Mouse (Mus musculus): ENCODE results near the gene Fbxo21.
A peak's percentile ranks its signal among the peaks of the same experiment; 100 is the strongest.

Gene Fbxo21

GRCm38 (mm10) chr5:117980921-117981320 lies 4.4 kb downstream of the Fbxo21 start:
- DNase-seq (ENCODE audit: low spot score): no peak

- DNase-seq (ENCODE audit: low spot score): no peak
Observed at GRCm38 (mm10) chr5:117981943-117982342, 5.4 kb downstream of the Fbxo21 start.

- DNase-seq (ENCODE audit: low spot score): no peak
Observed at GRCm38 (mm10) chr5:117986327-117986726, 9.8 kb downstream of the Fbxo21 start.

GRCm38 (mm10) chr5:117987891-117988290 lies 11.4 kb downstream of the Fbxo21 start:
- DNase-seq (ENCODE audit: low spot score): no peak

- DNase-seq (ENCODE audit: low spot score): no peak
Observed at GRCm38 (mm10) chr5:117988367-117988766, 11.8 kb downstream of the Fbxo21 start.

DNA sequence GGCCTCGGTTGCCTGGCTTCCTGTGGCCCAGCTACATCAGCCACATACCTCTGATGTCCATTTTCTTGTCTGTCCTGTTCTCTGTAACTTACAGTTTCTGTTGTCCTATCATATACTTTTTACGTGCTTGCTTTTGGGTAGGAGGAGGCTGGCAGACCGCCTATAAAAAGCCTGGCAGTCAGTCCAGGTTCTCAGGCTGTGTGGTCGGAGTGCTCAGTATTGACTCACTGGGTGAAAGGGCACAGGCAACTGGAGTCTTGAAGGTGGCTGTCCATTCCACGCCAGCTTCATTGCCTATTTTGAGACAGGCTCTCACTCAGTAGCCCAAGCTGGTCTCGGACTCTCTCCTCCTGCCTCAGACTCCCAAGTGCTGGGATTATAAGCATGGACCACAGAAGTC lies 13.2 kb downstream of the Fbxo21 start:
- no peak for DNase-seq (ENCODE audit: low spot score)

DNA sequence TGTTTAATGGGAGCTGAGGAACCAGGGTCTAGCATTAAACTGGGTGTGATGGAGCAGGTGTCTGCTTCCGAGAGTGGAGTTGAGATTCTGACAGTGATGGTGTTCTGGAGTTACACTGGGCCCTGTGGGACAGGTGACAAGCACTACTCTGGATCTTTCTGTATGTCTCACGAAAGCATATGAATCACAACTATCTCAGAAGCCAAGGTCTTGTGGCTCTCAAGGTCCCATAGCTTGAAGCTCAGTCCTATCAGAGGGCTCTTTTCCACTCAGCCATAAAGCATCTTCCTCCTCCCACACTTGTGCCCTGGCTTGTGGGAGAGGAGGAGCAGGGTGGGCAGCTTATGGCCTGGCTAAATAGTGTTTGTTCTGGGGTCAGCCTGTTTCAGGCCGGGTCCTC lies 14.4 kb downstream of the Fbxo21 start:
- DNase-seq (ENCODE audit: low spot score): no peak

- DNase-seq (ENCODE audit: low spot score): no peak
Observed at GRCm38 (mm10) chr5:117993550-117993949, 17.0 kb downstream of the Fbxo21 start.

- no peak for DNase-seq (ENCODE audit: low spot score)
Observed at GRCm38 (mm10) chr5:117995372-117995901, 18.9 kb downstream of the Fbxo21 start.

- DNase-seq (ENCODE audit: low spot score): no peak
Observed at GRCm38 (mm10) chr5:117995911-117996310, 19.4 kb downstream of the Fbxo21 start.

DNA sequence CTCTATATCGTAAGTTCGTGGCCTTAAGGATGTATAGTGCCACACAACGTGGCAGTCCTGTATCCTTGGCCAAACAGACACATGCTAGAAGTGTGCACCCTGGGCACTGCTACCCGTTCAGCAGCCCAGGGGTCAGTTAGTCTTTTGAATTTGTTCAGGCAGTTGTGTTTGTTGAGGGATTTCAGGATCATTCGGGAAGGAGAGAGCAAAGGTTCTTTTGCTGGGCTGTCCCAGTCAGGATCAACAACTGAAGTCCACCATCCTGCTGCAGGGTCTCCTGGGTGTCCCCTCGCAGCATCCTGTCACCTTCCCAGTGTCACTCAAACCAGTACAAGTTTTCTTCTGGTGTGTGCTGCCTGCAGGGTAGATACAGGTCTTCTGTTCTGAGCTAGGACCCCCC lies 20.1 kb downstream of the Fbxo21 start:
- no peak for DNase-seq (ENCODE audit: low spot score)

DNA sequence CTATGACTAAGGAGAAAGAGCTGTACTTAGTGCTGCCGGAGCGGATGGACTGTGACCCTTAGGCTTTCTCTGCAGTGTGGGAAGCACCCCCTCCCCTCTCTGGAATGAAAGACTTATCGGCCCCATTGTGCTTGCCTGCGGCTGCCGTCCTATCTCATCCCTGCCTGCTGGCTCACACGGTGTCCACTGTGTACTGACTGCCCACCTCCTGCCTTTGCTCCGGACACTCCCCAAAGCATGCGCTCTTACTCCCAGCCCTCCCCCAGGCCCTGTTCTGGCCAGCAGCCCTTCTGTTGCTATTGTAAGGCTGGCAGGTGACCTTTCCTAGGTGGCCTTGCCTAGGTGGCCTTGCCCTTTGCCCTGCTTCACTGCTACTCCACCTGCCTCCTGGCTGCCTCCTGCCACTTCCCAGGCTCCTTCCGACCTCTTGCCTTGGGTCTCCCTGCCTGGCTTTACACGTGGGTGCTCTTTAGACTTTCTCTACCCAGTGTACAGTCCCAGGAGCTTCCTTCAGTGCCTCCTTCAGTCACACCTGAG lies 21.0 kb downstream of the Fbxo21 start:
- DNase-seq (ENCODE audit: low spot score): no peak

DNA sequence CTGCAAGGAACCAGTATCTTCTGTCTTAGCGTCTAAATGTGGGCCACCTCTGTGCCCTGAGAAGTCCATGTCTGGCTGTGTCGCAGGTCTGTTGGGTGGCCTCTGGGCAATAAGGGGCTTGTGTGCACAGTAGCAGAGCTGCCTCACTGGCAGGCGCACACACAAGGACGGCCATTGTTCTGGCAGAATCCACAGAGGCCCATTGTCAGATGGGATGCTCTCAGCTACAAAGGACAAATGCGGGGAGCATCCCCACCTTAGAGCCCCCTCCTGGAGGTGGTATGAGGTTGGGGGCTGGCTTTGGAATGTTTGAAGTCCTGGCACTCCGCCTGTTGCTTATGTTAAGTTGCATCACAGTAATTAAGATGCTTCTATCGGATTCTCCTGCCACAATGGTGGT lies 22.5 kb downstream of the Fbxo21 start:
- DNase-seq (ENCODE audit: low spot score): no peak

- no peak for DNase-seq (ENCODE audit: low spot score)
Observed at GRCm38 (mm10) chr5:117999584-117999983, 23.1 kb downstream of the Fbxo21 start.

DNA sequence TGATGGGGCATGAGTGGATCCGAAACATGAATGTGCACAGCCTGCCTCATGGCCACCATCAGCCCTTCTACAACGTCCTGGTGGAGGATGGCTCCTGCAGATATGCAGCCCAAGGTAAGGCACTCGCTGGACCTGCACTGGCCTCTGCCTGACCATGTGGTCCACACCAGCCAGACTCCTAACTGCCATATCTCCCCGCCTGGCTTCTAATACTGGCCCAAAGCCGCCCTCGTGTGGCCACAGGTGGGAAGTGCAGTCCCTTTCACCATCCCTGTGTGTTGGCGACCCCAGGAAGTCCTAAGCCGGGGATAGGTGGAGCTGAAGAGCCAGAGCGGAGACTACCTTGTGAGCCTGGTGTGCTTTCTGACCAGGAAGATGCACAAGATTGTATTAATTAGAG lies 25.5 kb downstream of the Fbxo21 start:
- peak; percentile 21 for DNase-seq (ENCODE audit: low spot score)

GRCm38 (mm10) chr5:118004619-118005018 lies 28.1 kb downstream of the Fbxo21 start:
- DNase-seq (ENCODE audit: low spot score): peak; percentile 26

- DNase-seq (ENCODE audit: low spot score): no peak
Observed at GRCm38 (mm10) chr5:118005728-118006127, 29.2 kb downstream of the Fbxo21 start.

DNA sequence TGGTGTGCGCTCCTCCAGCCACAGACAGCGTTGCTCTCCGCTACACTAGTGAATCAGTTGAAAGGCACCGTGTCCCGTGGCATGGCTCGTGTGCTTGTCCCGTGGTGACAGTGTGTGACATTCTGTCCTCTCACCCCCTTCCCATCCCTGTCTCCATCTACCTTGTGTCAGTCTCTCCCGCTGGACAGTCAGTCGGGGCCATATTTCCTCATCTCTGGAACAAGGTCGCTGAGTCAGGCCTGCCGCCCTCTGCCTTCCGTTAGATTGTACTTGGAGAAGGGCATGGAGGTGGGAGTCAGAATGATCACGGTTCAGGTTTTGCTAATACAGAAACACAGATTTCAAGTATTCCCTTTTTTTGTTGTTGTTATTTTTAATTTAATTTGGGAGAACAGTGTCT lies 31.8 kb downstream of the Fbxo21 start:
- DNase-seq (ENCODE audit: low spot score): no peak

- no peak for DNase-seq (ENCODE audit: low spot score)
Observed at GRCm38 (mm10) chr5:118010872-118011271, 34.3 kb downstream of the Fbxo21 start.

- no peak for DNase-seq (ENCODE audit: low spot score)
Observed at GRCm38 (mm10) chr5:118011796-118012195, 35.3 kb downstream of the Fbxo21 start.

- DNase-seq (ENCODE audit: low spot score): no peak
Observed at GRCm38 (mm10) chr5:118015028-118015427, 38.5 kb downstream of the Fbxo21 start.

- DNase-seq (ENCODE audit: low spot score): no peak
Observed at GRCm38 (mm10) chr5:118015669-118016068, 39.1 kb downstream of the Fbxo21 start.

- no peak for DNase-seq (ENCODE audit: low spot score)
Observed at GRCm38 (mm10) chr5:118017527-118017926, 41.0 kb downstream of the Fbxo21 start.

GRCm38 (mm10) chr5:118019905-118020304 lies 43.4 kb downstream of the Fbxo21 start:
- DNase-seq (ENCODE audit: low spot score): no peak
